Mouse (Mus musculus): ENCODE measurements around the gene Slc4a1ap.

GRCm38 (mm10) chr5:31583261-31583660, 56.5 kb downstream of the Slc4a1ap start:
- TF ChIP-seq EP300 (optimal IDR thresholded peaks at IDR 0.05) = no peak
- no peak for TF ChIP-seq CTCF (IDR thresholded peaks at IDR 0.05; ENCODE audit: low read depth)
